In genomic region chr5:141312305-141312704, GRCm38 (mm10) we compare ENCODE assay signal across 26 mouse cellular contexts.
"Had no signal": no experiment of that assay in that cellular context is flagged by ENCODE, and none has a peak within 500 bp of the region (broad histone marks: within the 10 kb centered on the region; RNA-seq: fewer than 3 reads in every experiment).

No protein-coding gene starts in this region.

- H3K4me3 ChIP-seq: heart, adult 2 months; heart, embryonic 15.5 days; hindbrain, embryonic 13.5 days; hindbrain, embryonic 15.5 days; kidney, embryonic 15.5 days; layer of hippocampus, adult 2 months; left cerebral cortex, adult 2 months; limb, embryonic 13.5 days; limb, embryonic 15.5 days; liver, embryonic 13.5 days; liver, embryonic 15.5 days had no signal

- H3K4me2 ChIP-seq: heart, embryonic 11.5 days; heart, embryonic 15.5 days; hindbrain, embryonic 13.5 days; hindbrain, embryonic 15.5 days; kidney, embryonic 15.5 days; limb, embryonic 13.5 days; limb, embryonic 15.5 days; liver, embryonic 11.5 days; liver, embryonic 13.5 days; liver, embryonic 15.5 days had no signal

- H3K36me3 ChIP-seq: heart, embryonic 15.5 days; hindbrain, embryonic 13.5 days; hindbrain, embryonic 15.5 days; kidney, embryonic 15.5 days; limb, embryonic 13.5 days; limb, embryonic 15.5 days; liver, embryonic 13.5 days; liver, embryonic 15.5 days had no signal

- H3K27ac ChIP-seq: heart, adult 2 months; heart, embryonic 15.5 days; hindbrain, embryonic 13.5 days; hindbrain, embryonic 15.5 days; hindbrain, postnatal 0 days; kidney, embryonic 15.5 days; kidney, postnatal 0 days; layer of hippocampus, adult 2 months; left cerebral cortex, adult 2 months; limb, embryonic 13.5 days; limb, embryonic 15.5 days; liver, embryonic 13.5 days; liver, embryonic 15.5 days had no signal

- H3K27me3 ChIP-seq: heart, embryonic 15.5 days; hindbrain, embryonic 13.5 days; hindbrain, embryonic 15.5 days; kidney, embryonic 15.5 days; limb, embryonic 13.5 days; limb, embryonic 15.5 days; liver, embryonic 13.5 days; liver, embryonic 15.5 days had no signal

- ATAC-seq: hindbrain, postnatal 0 days; intestine, embryonic 16.5 days had no signal

- H3K9me3 ChIP-seq: heart, embryonic 15.5 days; hindbrain, embryonic 13.5 days; hindbrain, embryonic 15.5 days; kidney, embryonic 15.5 days; limb, embryonic 13.5 days; limb, embryonic 15.5 days; liver, embryonic 13.5 days; liver, embryonic 15.5 days had no signal

- H3K9ac ChIP-seq: hindbrain, embryonic 13.5 days; hindbrain, embryonic 15.5 days; kidney, embryonic 15.5 days; limb, embryonic 13.5 days; limb, embryonic 15.5 days; liver, embryonic 13.5 days; liver, embryonic 15.5 days had no signal

- H3K4me1 ChIP-seq: hindbrain, embryonic 15.5 days; kidney, embryonic 15.5 days; liver, embryonic 15.5 days had no signal

- DNase-seq: gastrocnemius, postnatal 14 days; gastrocnemius, postnatal 36 days; heart, adult 2 months; heart, postnatal 14 days; heart, postnatal 36 days; kidney, adult 11 months; kidney, adult 2 months; kidney, adult 9 months; kidney, postnatal 14 days; kidney, postnatal 36 days; left cerebral cortex, postnatal 4 days; liver, embryonic 13.5 days had no signal
